Mouse (Mus musculus) bone marrow macrophage, adult 2 months (primary cell): Measurements from ENCODE around the gene Dazap2. TPM values are rescaled to one million over a fixed set of nuclear protein-coding genes. Genes with fewer than 3 reads are reported as not detected.

Experiments used
- H3K27ac ChIP-seq: 2 replicates; pipeline ENCODE4 v1.5.1; 2012; ENCODE audit warnings: low read depth, low read length; ENCODE audit not compliant: insufficient read depth
- H3K4me1 ChIP-seq: 2 replicates; pipeline ENCODE4 v1.6.1; 2012; ENCODE audit warnings: low read length; ENCODE audit not compliant: control insufficient read depth, insufficient read depth
- H3K4me3 ChIP-seq: 2 replicates; pipeline ENCODE4 v1.5.1; 2012; ENCODE audit warnings: mild to moderate bottlenecking, low read length, moderate library complexity; ENCODE audit not compliant: insufficient read depth
- CTCF ChIP-seq: IDR thresholded peaks from 2 replicates; pipeline ENCODE4 v1.5.1; 2012; ENCODE audit warnings: low read depth, mild to moderate bottlenecking, low read length, moderate library complexity
- POLR2A ChIP-seq: IDR thresholded peaks from 2 replicates; pipeline ENCODE4 v1.6.1; 2012; ENCODE audit warnings: mild to moderate bottlenecking, low read depth, low read length, borderline replicate concordance
- polyA plus RNA-seq: library from polyadenylated mRNA; stranded (reverse); fragments of >200 nt; gene quantifications from 2 replicates; pipeline ENCODE4 v1.2.4, GENCODE M21; 2012; ENCODE audit not compliant: missing spikeins, insufficient read depth, insufficient read length

Gene Dazap2
- polyA plus RNA-seq, 1 experiment: 503 TPM

DNA sequence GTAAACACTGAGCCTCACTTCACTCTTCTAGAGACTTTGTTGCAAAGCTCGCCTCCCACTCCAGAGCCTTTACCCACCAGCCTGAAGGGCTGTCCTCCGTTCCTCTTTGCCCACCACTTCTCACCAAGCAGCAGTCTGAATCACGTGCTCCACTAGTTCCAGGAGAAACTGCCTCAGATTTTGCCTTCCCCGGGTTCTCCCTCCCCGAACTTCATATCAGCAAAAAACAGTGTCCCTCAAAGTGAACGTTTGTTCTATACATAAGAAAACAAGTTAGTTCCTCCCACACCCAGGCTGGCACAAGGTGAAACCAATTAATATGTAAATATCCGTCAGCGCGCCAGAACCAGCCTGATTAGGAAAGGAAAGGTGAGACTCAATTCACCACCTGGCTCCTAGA lies 20.1 kb downstream of the Dazap2 start:
- peaks cover 4% of the 10 kb centered on the region for H3K4me1 ChIP-seq
- TF ChIP-seq CTCF (no peak), POLR2A (no peak)
- H3K27ac ChIP-seq: no peak overlapping the region
- H3K4me3 ChIP-seq: no peak overlapping the region

DNA sequence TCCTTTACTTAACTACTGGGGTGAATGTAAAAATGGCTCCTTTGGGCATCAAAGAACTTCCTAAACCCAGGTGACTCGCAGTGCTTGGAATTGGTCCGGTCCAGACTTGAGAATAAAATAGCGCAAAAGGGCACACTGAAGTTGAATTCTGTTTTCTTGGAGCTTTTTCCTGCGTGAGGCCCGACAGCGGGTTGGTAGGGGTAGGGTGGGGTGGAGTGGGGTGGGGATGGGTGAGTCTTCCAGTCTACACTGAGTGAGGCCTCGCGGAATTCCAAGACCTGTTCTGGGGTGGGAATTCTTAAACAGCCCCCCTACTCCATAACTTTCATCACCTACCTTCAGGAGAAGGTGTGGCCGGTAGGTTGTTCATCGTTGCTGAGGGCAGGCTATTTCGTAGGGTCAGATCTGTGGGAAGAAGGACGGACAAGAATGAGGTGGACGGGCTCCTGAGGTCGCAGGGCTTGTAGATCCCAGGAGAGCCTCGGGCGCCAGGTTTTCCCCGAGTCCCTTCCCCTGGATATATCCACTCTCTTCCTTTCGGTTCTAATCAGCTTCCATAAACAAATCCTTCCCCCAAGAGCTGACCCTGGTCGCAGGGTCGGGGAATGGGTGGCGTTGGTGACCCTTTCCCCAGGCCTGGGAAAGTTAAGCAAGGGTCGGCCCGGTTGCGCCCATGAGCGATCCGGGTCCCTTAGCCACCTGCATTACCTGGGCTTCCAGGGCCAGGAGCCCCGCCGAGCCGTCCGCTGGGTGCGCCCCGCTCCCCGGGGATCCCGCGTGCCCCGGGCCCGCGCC lies 20.9 kb downstream of the Dazap2 start:
- H3K27ac ChIP-seq: no peak overlapping the region
- peak overlapping the region; percentile 85 for H3K4me3 ChIP-seq
- peaks cover 4% of the 10 kb centered on the region for H3K4me1 ChIP-seq
- TF ChIP-seq CTCF (no peak), POLR2A (no peak)

DNA sequence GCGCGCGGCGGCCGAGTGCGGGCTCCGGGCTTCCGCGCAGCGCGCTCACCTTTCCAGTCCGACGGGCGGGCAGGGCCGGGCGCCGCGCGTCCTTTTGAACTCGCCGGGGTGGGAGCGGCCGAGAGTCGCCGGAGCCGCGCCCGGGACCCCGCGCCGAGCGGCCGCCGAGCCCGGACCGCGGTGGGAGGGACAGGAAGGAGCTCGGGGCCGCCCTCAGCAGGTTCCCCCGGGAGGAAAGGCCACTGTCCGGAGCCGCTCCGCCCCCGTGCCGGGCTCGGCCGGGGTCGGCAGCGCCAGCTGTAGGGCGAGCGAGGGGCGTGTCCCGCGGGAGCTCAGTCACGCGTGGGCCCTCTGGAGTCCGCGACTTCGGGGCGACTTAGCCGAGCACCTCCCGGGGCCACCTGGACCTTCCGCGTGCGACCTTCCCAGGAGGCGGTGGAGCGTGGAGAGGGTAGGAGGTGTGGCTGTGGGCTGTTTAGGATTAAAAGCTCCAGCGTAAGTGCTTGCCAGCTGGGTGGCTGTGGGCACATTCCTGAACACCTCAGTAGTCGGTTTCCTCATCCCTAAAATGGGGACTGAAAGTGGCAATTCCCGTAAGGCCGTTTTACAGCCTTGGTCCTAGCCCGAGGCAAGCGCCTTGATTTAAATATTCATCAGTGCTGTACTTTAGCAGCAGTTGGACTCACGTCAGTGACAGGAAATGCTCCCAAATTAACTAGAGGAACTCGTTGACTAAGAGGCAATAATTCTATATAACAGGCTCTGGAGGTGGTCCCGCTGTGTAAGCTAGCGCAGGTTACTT lies 21.8 kb downstream of the Dazap2 start, which contains the start of gene Smagp:
TSS of gene Smagp (minus strand) at position 241 of the 802 bp plus-strand sequence.
- peaks cover under 1% of the 10 kb centered on the region for H3K4me1 ChIP-seq
- H3K4me3 ChIP-seq: peak within 1 kb of the TSS; percentile 85
- H3K27ac ChIP-seq: no peak within 1 kb of the TSS
- no peak for TF ChIP-seq POLR2A
- TF ChIP-seq CTCF: no peak

DNA sequence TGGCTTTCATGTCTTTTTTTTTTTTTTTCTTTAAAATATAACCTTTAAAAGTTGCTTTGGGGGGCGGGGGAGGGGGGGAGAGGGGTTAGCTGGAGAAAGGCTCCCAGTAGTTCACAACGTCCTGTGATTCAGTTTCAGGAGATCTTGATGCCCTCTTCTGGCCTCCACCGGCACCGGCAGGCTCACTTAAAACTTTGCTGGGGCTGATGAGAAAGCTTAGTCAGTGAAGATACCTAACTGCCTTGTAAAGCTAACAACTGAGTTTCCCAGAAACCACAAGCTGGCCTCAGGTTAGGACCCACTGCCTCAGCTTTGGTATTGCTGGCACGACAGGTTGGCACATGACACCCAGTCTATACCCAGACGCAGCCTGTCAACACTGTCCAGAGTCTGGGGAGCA lies 22.5 kb downstream of the Dazap2 start:
- no peak overlapping the region for H3K4me3 ChIP-seq

DNA sequence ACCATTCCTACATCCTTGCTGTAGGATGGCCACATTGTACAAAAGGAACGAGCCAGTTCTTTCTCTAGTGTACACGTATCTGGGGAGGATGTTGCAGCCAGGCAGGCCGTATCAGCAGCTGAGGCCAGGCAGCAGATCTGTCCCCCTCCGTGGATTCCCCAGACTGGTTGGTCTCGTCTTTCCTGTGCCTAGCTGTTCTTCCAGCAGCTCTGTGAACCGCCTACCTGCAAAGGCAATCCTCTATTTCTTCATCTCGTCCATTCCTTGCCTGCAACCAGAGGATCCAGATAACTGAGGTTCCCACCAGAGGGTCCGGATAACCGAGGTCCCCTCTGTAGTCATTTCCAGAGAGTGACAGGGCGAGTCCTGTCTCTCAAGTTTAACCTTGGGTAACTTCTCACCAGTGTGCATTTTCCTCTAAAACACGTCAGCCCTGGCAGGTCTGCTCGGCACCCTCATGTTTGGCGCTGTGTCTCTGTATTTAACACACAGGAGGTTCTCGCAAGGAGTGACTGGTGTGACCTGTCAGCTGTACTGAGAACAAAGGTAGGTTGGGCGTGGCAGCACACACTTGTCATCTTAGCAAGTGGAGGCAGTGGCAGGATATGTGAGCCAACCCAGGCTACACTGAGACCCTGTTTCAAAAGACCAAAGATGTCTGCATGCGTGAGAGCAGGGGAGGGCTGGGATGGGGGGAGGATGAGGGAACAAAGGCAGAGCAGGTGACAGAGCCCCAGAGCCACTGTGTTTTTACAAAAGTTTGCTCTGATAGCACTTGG lies 25.0 kb downstream of the Dazap2 start:
- Histone ChIP-seq H3K4me3 (no peak overlapping the region), H3K27ac (no peak overlapping the region), H3K4me1 (no peaks in the 10 kb centered on the region; the same call in none of the 2 replicates)
- TF ChIP-seq POLR2A (no peak), CTCF (no peak)

More for the DNA sequence above, 22.5 kb downstream of the Dazap2 start:
- Histone ChIP-seq H3K27ac (no peak overlapping the region), H3K4me1 (no peaks in the 10 kb centered on the region; the same call in none of the 2 replicates)
- TF ChIP-seq POLR2A: no peak
- TF ChIP-seq CTCF: peak; percentile 10; the same call in 1 of the 2 replicates

DNA sequence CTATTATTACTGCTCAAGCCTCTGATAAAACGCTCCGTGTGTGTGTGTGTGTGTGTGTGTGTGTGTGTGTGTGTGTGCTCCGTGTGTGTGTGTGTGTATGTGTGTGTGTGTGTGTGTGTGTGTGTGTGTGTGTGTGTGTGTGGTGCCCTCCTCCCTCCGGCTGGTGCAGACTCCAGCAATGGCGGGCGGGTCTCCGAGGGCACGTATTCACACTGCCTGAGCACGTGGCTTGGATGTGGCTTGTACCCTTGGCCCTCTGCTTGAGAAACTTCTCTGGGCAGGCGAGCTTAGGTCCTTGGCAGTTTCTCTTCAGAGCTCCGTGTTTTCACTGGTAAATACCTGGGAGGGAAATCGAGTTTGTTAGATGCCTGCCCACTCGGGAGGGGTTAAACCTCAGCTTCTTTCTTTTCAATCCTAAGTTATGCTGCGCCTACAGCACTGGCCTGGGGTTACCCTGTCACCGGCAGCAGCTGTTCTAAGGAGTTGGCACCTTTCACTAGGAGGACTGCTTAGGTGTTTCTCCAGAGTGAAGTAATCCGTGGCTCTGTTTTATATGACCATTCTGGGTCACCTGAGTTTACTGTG lies 26.2 kb downstream of the Dazap2 start:
- Histone ChIP-seq H3K4me3 (no peak overlapping the region), H3K4me1 (no peaks in the 10 kb centered on the region; the same call in 1 of the 2 replicates), H3K27ac (no peak overlapping the region)
- TF ChIP-seq POLR2A: no peak
- TF ChIP-seq CTCF: no peak

DNA sequence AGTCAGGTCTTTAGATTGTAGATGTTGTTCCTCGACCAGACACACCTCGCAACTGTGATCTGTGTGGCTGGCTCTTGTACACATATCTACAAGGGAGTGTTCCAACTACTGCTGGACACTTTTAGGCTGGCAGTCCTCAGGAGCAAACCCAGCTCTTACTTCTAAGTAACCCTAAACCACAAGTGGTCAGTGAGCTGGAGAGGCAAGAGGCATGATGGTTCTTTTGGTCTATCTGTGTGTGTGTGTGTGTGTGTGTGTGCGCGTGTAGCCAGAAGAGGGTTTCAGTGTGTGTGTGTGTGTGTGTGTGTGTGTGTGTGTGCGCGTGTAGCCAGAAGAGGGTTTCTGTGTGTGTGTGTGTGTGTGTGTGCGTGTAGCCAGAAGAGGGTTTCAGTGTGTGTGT lies 27.3 kb downstream of the Dazap2 start:
- Histone ChIP-seq H3K4me1 (no peaks in the 10 kb centered on the region; the same call in 1 of the 2 replicates), H3K27ac (no peak overlapping the region), H3K4me3 (no peak overlapping the region)
- TF ChIP-seq POLR2A: no peak
- TF ChIP-seq CTCF: no peak

DNA sequence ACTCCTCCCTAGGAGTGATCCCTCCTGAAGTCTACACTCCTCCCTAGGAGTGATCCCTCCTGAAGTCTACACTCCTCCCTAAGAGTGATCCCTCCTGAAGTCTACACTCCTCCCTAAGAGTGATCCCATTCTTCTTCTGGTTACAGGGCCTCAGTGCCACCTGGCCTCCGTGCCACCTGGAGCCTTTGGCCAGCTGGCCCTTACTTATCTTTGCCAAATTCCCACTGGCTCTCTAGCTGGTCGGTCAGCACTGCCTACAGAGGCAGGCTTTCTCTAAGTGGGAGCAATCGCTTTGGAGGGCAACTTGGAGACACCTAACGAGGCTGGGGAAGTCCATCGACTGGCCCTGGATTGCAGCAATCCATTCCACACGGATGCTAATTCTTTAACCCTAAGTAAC lies 31.0 kb downstream of the Dazap2 start:
- H3K4me1 ChIP-seq: no peaks in the 10 kb centered on the region
- TF ChIP-seq POLR2A: no peak
- no peak for TF ChIP-seq CTCF
- H3K4me3 ChIP-seq: no peak overlapping the region
- H3K27ac ChIP-seq: no peak overlapping the region

DNA sequence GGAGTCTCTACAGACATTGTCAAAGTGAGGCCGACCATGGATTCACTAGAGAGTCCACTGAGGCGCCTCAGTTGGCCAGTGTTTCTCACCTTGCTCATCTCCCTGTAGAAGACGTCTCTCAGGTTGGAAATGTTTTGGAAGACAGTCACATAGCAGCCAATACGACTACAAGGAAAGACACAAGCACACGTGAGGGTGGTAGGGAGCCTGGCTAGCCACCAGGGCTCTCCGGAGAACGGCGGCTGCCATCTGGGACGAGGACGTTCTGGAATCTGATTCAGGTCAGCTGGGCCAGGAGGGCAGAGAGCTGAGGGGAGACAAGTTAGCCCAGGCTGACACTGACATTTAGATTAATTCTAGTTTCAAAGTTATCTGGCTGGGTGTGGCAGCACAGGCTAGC lies 35.0 kb downstream of the Dazap2 start:
- Histone ChIP-seq H3K27ac (no peak overlapping the region), H3K4me1 (no peaks in the 10 kb centered on the region), H3K4me3 (no peak overlapping the region)
- no peak for TF ChIP-seq POLR2A
- TF ChIP-seq CTCF: no peak
